Mouse (Mus musculus) testis, postnatal 14 days (tissue): Measurements from ENCODE around the gene Nudt3.
A peak's percentile ranks its signal among the peaks of the same experiment; 100 is the strongest.

Experiments used
- DNase-seq: peaks from one replicate; pipeline ENCODE4 v3.0.0; 2021; ENCODE audit warnings: low spot score

Gene Nudt3

DNA sequence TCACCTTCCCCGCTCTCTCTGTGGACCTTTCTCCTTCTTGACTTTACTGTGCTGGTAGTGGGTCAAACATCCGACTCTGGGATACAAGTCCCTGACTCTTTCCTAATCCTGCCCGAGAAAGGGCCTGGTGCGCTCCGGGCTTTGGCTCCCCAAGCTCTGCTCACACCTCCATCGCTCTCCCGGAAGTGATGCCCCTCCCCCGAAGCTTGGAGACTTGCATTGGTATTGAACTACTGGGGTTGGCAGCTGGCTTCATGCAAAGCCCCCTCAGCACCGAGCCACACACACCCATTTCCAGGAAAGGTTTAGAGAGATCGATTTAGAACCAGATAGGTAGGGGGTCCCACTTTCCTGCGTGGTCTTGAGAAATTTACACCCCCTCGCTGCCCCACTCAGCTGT, 77.3 kb downstream of the Nudt3 start:
- DNase-seq, result no peak

DNA sequence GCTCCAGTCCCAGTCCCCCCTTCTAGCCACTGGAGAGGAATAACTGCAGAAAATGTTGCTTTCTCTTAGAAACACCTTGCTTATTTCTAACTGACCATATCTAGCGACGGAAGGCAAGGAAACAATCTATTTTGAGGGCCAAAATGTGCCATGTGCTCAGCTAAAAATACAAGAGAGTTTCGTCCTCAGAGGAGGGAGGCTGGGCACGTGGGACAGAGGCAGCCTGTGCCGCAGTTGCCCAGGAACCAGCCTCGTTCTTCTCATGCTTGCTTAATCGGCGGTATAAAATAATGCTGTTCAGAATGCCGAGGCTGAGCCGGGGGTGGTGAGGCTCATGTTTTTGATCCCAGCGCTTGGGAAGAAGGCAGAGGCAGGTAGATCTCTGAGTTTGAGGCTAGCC, 78.7 kb downstream of the Nudt3 start:
- no peak for DNase-seq

DNA sequence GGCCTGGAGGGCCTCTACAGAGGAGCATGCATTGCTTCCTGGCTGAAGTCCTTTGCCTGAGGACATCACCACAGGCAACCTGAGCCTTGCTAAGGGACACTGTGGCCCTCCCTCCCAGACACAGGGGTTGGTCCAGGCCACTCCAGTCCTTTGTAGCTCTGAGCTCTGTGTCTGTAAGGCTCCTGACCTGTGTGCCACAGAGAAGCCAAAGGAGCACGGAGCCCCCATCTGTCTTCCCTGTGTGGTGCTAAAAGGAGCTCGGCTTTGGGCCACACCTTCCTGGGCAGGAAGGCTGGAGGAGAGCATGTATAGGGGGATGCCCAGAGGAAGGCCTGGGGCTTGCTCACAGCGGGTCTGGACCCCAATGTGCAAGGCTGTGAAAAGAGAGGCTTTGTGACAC, 81.3 kb downstream of the Nudt3 start:
- DNase-seq, result no peak

DNA sequence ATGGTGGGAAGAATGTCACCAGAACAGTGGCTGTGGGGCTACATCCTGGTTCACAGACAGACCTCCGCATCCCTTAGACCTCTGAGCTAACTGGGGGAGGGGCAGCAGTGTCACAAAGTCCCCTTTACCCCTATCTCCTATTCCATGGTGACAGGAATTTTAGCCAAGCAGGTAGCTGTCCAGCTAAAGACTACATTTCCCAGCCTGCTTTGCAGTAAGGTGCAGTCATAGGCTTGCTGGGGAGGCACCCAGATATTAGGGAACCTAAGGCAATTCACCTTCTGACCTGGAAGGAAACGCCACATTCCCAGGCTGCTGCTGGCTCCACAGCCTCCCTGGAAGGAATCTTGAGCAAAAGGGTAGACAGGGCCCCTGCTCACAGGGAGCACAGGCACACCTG, 82.0 kb downstream of the Nudt3 start:
- DNase-seq, result no peak

DNA sequence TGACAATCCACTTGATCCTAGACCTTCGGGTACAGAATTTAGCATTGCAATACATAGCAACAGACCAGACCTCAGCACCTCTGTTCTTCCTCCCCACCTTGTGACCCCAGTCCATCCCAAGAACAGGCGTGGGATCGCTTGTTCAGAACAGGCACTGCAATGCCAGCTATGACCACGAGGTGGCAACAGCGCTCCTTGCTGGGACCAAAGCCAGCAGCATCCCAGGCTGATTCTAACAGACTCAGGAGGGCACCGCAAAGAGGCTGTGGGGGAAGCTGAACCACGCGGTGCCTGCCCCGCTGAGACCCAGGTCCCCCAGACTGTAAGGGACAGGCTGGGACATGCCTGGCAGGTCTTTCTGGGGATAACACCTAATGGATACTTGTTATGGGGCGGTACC, 88.6 kb downstream of the Nudt3 start:
- peak; percentile 83 for DNase-seq

DNA sequence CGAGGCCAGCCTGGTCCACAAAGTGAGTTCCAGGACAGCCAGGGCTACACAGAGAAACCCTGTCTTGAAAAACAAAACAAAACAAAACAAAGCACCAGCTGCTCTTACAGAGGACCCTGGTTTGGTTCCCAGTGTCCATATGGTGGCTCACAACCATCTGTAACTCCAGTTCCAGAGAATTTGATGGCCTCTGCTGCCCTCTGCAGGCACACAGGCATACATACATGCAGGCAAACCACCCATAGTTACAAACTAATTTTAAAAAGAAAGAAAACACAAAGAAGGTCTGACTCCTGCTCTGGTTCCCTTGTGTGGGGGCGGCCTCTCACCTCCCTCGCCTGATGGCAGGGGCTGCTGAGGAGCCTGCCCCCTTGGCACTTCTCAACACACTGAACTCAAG, 89.9 kb downstream of the Nudt3 start:
- DNase-seq, result no peak

DNA sequence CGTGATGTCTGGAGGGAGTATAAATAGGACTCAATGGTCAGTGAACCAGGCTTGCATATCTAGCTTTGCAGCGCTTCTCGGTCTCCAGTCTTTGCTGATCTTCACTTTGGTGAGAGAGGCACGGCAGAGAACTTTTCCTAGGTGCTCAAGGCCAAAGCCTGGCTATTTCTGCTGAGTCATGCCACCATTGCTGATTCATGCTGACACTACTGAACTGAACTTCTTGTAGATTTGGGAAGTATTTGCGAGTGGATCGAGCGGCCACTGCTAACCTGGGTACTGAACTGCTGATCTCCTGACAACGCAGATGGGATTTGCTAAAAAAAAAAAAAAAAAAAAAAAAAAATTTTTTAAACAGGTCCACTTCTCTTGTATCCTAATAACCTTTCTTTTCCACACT, 91.2 kb downstream of the Nudt3 start:
- no peak for DNase-seq
